Mouse (Mus musculus) neutrophil, adult 5-6 weeks (primary cell): ENCODE data around the gene Atp5g2. TPM values are rescaled to one million over a fixed set of nuclear protein-coding genes. Genes with fewer than 3 reads are reported as not detected.

ENCODE experiments used
- ATAC-seq: fragments of 151-379, 151-347 bp; 2 replicates; pipeline ENCODE4 v1.8.0; 2017; ENCODE audit warnings: mild to moderate bottlenecking, moderate TSS enrichment; ENCODE audit not compliant: insufficient number of reproducible peaks, poor library complexity, low FRiP score, severe bottlenecking; ENCODE audit errors: extremely low read depth
- total RNA-seq: library from RNA; stranded (forward); fragments of 200-1000 nt; gene quantifications from 2 replicates; pipeline ENCODE4 v1.2.3, GENCODE M21; 2017

Gene Atp5g2
- 19.3 and 20.7 TPM in 2 replicates for total RNA-seq

GRCm38 (mm10) chr15:102672215-102673071 is at the start of gene Atp5g2:
Gene Atp5g2 (minus strand): TSS chr15:102672352.
- no peak for ATAC-seq

DNA sequence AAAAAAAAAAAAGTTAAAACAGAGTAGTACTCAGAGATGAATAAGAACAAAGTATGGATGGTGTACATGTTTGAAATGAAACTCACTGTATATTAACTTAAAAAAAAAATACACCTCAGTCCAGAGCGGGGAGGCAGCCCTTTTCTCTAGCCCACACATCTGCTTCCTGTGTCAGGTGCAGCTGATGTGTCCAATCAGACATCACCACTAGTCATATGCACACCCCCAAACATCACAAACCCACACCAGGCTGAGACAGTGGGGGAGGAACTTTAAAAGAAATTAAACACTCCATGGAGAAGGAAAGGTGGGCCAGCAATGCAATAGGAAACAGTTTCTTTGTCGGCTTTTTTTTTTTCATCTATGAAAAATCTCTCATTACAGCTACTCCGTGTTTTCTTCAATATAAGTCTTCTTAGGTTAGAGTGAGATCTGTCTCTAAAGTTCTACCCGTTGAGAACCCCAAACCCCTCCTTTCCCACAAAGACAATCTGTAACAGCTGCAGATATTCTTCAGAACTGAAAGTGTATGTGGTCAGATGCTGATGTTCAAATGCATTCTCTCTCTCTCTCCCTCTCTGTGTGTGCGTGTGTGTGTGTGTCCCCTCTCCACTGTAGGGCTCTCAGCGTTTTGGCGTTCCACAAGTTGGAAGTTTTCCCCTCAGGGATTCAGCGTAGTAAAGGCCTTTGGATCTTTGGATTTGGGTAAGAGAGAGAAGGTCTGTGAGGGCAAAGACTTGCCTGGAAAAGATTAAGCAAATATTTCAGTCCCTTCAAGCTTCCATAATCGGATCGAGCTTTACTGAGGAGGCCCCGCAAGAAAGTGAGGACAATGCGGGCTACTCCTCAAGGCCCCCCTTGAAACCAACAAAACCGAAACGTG is 49.1 kb upstream of the Atp5g2 start:
- ATAC-seq: no peak

GRCm38 (mm10) chr15:102716132-102716531 is 44.0 kb upstream of the Atp5g2 start:
- ATAC-seq: no peak

- no peak for ATAC-seq
These were observed 35.7 kb upstream of the Atp5g2 start for GRCm38 (mm10) chr15:102707736-102708269.

- ATAC-seq: no peak
These were observed 33.9 kb upstream of the Atp5g2 start for GRCm38 (mm10) chr15:102705923-102706503.

DNA sequence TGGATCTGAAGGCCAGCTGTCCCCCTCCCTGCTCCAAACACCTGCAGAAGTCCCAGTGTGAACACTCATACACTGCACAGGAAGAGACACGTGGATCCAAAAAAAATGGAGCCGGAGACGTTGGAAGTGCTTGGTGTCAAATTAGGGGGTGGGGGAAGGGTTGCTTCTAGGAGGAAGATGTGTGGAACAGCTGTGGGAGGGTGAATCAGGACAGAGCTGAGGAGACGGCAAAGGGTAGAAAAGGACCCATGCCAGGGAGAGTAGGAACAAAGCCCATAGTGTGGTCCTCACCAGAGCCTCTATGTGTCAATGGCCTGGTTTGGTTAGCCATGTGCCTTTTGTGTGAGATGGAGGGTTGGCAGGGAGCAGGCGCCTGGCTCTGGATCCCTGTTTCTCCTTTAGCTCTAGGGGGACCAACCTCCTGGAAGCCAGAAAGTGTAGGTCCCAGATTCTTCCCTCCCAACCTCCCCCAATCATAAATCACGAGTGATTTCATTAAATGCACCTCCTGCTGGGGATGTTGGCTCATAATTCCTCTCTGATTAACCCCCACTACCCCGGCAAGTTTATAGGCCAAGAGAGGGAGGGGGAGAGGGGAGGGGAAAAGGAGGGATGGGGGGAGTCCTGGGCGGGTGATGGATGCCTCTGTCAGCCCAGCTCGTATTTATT is 33.2 kb upstream of the Atp5g2 start:
- no peak for ATAC-seq

- ATAC-seq: no peak
These were observed 32.7 kb upstream of the Atp5g2 start for GRCm38 (mm10) chr15:102704806-102705205.

GRCm38 (mm10) chr15:102702972-102703371 is 30.8 kb upstream of the Atp5g2 start:
- ATAC-seq: no peak

- ATAC-seq: no peak
These were observed 26.0 kb upstream of the Atp5g2 start for GRCm38 (mm10) chr15:102698193-102698592.

DNA sequence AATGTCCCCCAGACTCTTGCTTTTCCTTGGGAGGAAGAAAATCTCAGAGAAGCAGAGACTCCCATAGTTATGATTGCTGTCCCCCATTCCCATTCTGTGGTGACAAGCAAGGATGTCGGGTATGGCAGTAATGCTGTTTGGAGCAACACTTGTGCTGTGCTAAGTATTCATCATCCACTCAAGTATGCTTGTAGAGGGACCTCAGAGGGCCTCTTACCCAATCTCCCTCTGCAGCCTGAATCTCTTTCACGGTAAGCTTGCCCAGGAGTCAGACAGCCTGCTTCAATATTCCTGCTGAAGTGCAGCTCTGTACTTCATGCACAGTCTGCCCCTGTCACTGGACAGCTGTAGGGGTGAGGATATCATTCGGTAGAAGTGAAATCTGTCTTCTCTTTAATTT is 24.7 kb upstream of the Atp5g2 start:
- no peak for ATAC-seq

- no peak for ATAC-seq
These were observed 21.4 kb upstream of the Atp5g2 start for GRCm38 (mm10) chr15:102693600-102693999.

GRCm38 (mm10) chr15:102692991-102693411 is 20.8 kb upstream of the Atp5g2 start:
- no peak for ATAC-seq

- ATAC-seq: no peak
These were observed 20.2 kb upstream of the Atp5g2 start for GRCm38 (mm10) chr15:102692321-102692804.

- no peak for ATAC-seq
These were observed 13.6 kb upstream of the Atp5g2 start for GRCm38 (mm10) chr15:102685791-102686190.

DNA sequence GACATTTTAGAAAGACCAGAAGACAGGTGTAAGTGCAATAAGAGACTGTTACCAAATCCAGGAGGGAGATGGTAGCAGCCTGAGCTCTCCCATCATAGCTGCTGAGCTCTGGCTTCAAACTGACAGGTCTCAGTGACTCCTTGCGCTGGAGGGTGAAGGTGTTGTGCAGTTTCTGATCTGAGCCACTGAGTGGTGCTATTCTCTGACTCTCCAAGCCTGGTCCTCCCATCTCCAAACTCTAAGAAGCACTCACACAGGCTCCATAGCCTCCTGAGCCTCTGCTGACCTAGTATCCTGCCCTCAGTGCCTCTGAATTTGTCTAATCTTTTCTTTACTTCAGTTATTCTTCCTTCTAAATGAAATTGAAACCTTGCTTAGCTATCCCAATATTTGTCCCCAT is 11.5 kb upstream of the Atp5g2 start:
- no peak for ATAC-seq

DNA sequence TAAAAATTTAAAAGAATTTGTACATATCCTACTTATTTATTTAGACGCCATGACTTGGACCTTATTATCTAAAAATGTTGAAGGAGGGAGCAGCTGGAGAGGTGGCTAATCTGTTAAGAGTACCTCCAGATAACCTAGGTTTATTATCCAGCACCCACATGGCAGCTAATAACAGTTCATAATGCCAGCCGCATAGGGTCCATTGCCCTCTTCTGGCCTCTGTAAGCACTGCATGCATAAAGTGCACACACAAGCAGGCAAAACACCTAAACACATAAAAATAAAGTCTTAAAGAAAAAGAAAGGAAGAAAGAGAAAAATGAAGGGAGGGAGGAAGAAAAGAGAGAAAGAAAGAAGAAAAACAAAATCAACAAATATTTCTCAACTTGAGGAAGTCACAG is 4.2 kb upstream of the Atp5g2 start:
- ATAC-seq: no peak

GRCm38 (mm10) chr15:102673548-102673947 is 1.4 kb upstream of the Atp5g2 start:
- no peak for ATAC-seq

- ATAC-seq: no peak
These were observed 384 bp downstream of the Atp5g2 start for GRCm38 (mm10) chr15:102671721-102672214.
